Mouse (Mus musculus) urinary bladder, postnatal 4 days (tissue): Measurements from ENCODE around the gene Olfr705.
"Not testable (repeated sequence)": the region's sequence is repeated elsewhere in the genome, so short reads cannot be mapped to it uniquely, and the experiment has no call there.

Experiments used
- DNase-seq, 2 experiments: peaks; one replicate each; pipeline ENCODE4 v3.0.0; 2021 to 2022; ENCODE audit warnings: low spot score in 2 of 2

Olfr705 gene

GRCm38 (mm10) chr7:106876791-106877190 lies at the start of gene Olfr705:
TSS of gene Olfr705 (minus strand) at chr7:106876891.
- no peak for DNase-seq

- DNase-seq = peak in 1 of 2 experiments; percentile 68
Observed at GRCm38 (mm10) chr7:106920961-106921360, 44.3 kb upstream of the Olfr705 start.

- DNase-seq = no peak
Observed at GRCm38 (mm10) chr7:106907676-106908075, 31.0 kb upstream of the Olfr705 start, which contains the start of gene Olfr1532-ps1. TSS of gene Olfr1532-ps1 (plus strand) at chr7:106908001.

GRCm38 (mm10) chr7:106901141-106901540 lies 24.4 kb upstream of the Olfr705 start, which contains the start of gene Olfr707:
TSS of gene Olfr707 (minus strand) at chr7:106901241.
- DNase-seq = not testable (repeated sequence)

GRCm38 (mm10) chr7:106888062-106888461 lies 11.4 kb upstream of the Olfr705 start, which contains the start of gene Olfr706:
TSS of gene Olfr706 (minus strand) at chr7:106888162.
- no peak for DNase-seq

- DNase-seq = no peak
Observed at GRCm38 (mm10) chr7:106862885-106863284, 13.8 kb downstream of the Olfr705 start, which contains the start of gene Olfr704. TSS of gene Olfr704 (plus strand) at chr7:106863185.

- DNase-seq = no peak
Observed at GRCm38 (mm10) chr7:106843060-106843459, 33.6 kb downstream of the Olfr705 start, which contains the start of gene Olfr703. TSS of gene Olfr703 (plus strand) at chr7:106843360.

- DNase-seq = no peak
Observed at GRCm38 (mm10) chr7:106833793-106834192, 42.9 kb downstream of the Olfr705 start, which contains the start of gene Olfr702. TSS of gene Olfr702 (minus strand) at chr7:106833893.
